Mouse (Mus musculus): Measurements from ENCODE around the gene Qk.

DNA sequence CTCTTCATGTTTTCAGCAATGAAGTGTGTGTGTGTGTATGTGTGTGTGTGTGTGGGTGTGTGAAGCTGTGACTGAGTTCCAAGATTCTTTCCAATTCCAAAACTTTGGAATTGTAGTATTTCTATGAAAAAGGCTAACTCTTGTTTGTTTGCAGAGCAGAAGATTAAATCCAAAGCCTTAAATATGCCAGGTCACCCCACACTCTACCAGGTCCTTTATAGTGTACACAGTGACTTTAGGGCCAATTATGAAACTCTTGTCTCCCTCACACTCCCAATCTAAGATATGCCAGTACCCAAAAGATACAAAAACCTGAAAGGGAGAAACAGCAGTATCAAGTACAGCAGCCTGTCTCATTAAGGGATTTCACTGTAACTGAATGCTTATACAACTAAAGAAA lies 15.7 kb downstream of the Qk start:
- TF ChIP-seq CTCF (IDR thresholded peaks at IDR 0.05; ENCODE audit: extremely low read depth, insufficient read depth, insufficient read length, insufficient replicate concordance) (no peak), POLR2A (IDR thresholded peaks at IDR 0.05; ENCODE audit: low read depth, low read length) (no peak)

Measured in spleen, adult 2 months (tissue).